Comparison of ENCODE assay signal across 14 mouse cellular contexts in genomic region chr11:84638353-84638752, GRCm38 (mm10).
"Had no signal": no experiment of that assay in that cellular context is flagged by ENCODE, and none has a peak within 500 bp of the region (broad histone marks: within the 10 kb centered on the region; RNA-seq: fewer than 3 reads in every experiment).

No protein-coding gene starts in this region.

- DNase-seq: kidney, adult 2 months; kidney, postnatal 14 days; lung, embryonic 14.5 days; lung, postnatal 10 days; lung, postnatal 4 days; right cerebral cortex, adult 18-20 months; right cerebral cortex, postnatal 25 days; thymus, postnatal 36 days had no signal

- H3K36me3 ChIP-seq: kidney, embryonic 15.5 days; limb, embryonic 15.5 days; liver, embryonic 12.5 days had no signal

- H3K4me3 ChIP-seq: kidney, embryonic 15.5 days; left cerebral cortex, adult 2 months; limb, embryonic 15.5 days; liver, embryonic 12.5 days; myocyte had no signal

- H3K4me2 ChIP-seq: kidney, embryonic 15.5 days; limb, embryonic 15.5 days; liver, embryonic 12.5 days; lung, embryonic 14.5 days had no signal

- H3K4me1 ChIP-seq: liver, embryonic 12.5 days had no signal

- H3K9me3 ChIP-seq: kidney, embryonic 15.5 days; limb, embryonic 15.5 days; liver, embryonic 12.5 days had no signal

- ATAC-seq: intestine, embryonic 16.5 days; liver, embryonic 12.5 days had no signal

- H3K27ac ChIP-seq: kidney, embryonic 15.5 days; left cerebral cortex, adult 2 months; limb, embryonic 15.5 days; liver, embryonic 12.5 days had no signal

- H3K9ac ChIP-seq: kidney, embryonic 15.5 days; limb, embryonic 15.5 days; liver, embryonic 12.5 days; lung, embryonic 14.5 days had no signal
